Mouse (Mus musculus) limb, embryonic 14.5 days (tissue): ENCODE measurements around the gene Spast. TPM values are rescaled to one million over a fixed set of nuclear protein-coding genes. Genes with fewer than 3 reads are reported as not detected.

Source experiments
- ATAC-seq: fragments of 200-750 bp; cut with Nextera tagmentation; 2 replicates; pipeline ENCODE4 v1.8.0; 2017; ENCODE audit warnings: low read depth, moderate number of reproducible peaks, moderate TSS enrichment; ENCODE audit not compliant: low FRiP score
- DNase-seq: peaks from one replicate; pipeline ENCODE4 v3.0.0-alpha.2; 2015; ENCODE audit warnings: low spot score
- H3K27ac ChIP-seq: fragments of 300-500 bp; sonication (generic); replicated peaks from 2 replicates; pipeline ENCODE4 v1.5.1; 2014; ENCODE audit warnings: low read depth, mild to moderate bottlenecking, low read length, moderate library complexity, mixed read lengths
- H3K27me3 ChIP-seq: fragments of 300-500 bp; sonication (generic); 2 replicates; pipeline ENCODE4 v1.6.1; 2014; ENCODE audit warnings: low read length, mixed read lengths; ENCODE audit not compliant: control insufficient read depth, insufficient read depth
- H3K36me3 ChIP-seq: fragments of 300-500 bp; sonication (generic); 2 replicates; pipeline ENCODE4 v1.6.1; 2014; ENCODE audit warnings: mild to moderate bottlenecking, low read length, moderate library complexity, mixed read lengths; ENCODE audit not compliant: control insufficient read depth, insufficient read depth
- H3K4me1 ChIP-seq: fragments of 300-500 bp; sonication (generic); 2 replicates; pipeline ENCODE4 v1.6.1; 2014; ENCODE audit warnings: antibody characterized with exemption, low read length, mixed read lengths; ENCODE audit not compliant: control insufficient read depth, insufficient read depth
- H3K4me2 ChIP-seq: fragments of 300-500 bp; sonication (generic); replicated peaks from 2 replicates; pipeline ENCODE4 v1.6.1; 2014; ENCODE audit warnings: low read depth, mild to moderate bottlenecking, low read length, moderate library complexity; ENCODE audit not compliant: severe bottlenecking
- H3K4me3 ChIP-seq: fragments of 300-500 bp; sonication (generic); replicated peaks from 2 replicates; pipeline ENCODE4 v1.5.1; 2014; ENCODE audit warnings: low read length
- H3K9ac ChIP-seq: fragments of 300-500 bp; sonication (generic); 2 replicates; pipeline ENCODE4 v1.6.1; 2014; ENCODE audit warnings: mild to moderate bottlenecking, low read depth, low read length, moderate library complexity; ENCODE audit not compliant: severe bottlenecking
- H3K9me3 ChIP-seq: fragments of 300-500 bp; sonication (generic); 2 replicates; pipeline ENCODE4 v1.6.1; 2016; ENCODE audit warnings: low read length; ENCODE audit not compliant: control insufficient read depth
- POLR2A ChIP-seq: fragments of 200-500 bp; IDR thresholded peaks from 2 replicates; pipeline ENCODE4 v1.8.0; 2012; ENCODE audit warnings: inconsistent platforms, mild to moderate bottlenecking, moderate library complexity, borderline replicate concordance; ENCODE audit not compliant: insufficient read depth, insufficient read length; ENCODE audit errors: extremely low read depth
- WGBS: fragments of 180-500 bp; shearing (Covaris S2); extraction: QIAGEN DNeasy Blood & Tissue Kit; methylation state at CpG from one replicate; pipeline ENCODE4 v1.1.7; 2014; 5-methylcytosine and 5-hydroxymethylcytosine counted together
- polyA plus RNA-seq, 2 experiments: library from polyadenylated mRNA; depleted of rRNA in 1 of 2; stranded (reverse) in 1 of 2; unstranded in 1 of 2; fragments of >200 nt; fragmentation: Nextera tagmentation in 1 of 2; extraction: Ambion mirVana in 1 of 2; gene quantifications; 2 replicates each; pipeline versions ENCODE4 v1.2.1 to v1.2.3; 2012 to 2014

Spast gene
- polyA plus RNA-seq, 2 experiments, result 23.7 to 28.3 TPM

DNA sequence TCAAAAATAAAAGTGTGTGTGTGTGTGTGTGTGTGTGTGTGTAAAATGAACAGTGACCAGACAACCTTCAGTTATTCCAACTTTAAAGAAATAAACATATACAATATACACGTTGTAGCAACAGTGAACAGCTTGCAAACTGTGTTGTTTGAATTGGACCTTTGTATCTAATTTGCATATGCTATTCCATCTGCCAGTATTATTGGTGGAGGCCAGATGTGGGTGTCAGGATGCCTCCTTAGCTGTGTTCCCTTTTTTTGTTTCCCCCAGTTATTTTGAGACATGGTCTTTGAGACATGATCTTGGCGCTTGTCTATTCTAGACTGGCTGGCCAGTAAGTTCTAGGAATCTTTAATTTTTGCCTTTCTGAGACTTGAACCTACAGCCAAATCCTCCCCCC, 58.4 kb downstream of the Spast start:
- Histone ChIP-seq H3K36me3 (peaks cover 7% of the 10 kb centered on the region), H3K4me2 (no peak overlapping the region), H3K4me3 (no peak overlapping the region), H3K27me3 (no peaks in the 10 kb centered on the region), H3K4me1 (peaks cover 7% of the 10 kb centered on the region; the same call in 1 of the 2 replicates), H3K9me3 (no peaks in the 10 kb centered on the region), H3K27ac (no peak overlapping the region), H3K9ac (no peak overlapping the region)
- 89% methylated on average over 2 of the region's 2 CpGs for WGBS
- DNase-seq (no peak), ATAC-seq (no peak)
- no peak for TF ChIP-seq POLR2A

- Histone ChIP-seq H3K4me2 (no peak overlapping the region), H3K4me3 (no peak overlapping the region), H3K9ac (no peak overlapping the region)
These were observed 63.9 kb downstream of the Spast start for GRCm38 (mm10) chr17:74402486-74403222.

GRCm38 (mm10) chr17:74406487-74406886, 67.7 kb downstream of the Spast start:
- H3K4me3 ChIP-seq, result no peak overlapping the region
- WGBS, result 92% methylated on average over 8 of the region's 8 CpGs
- no peak for TF ChIP-seq POLR2A

More at GRCm38 (mm10) chr17:74402486-74403222, 63.9 kb downstream of the Spast start:
- no peak overlapping the region for H3K27ac ChIP-seq
- H3K36me3 ChIP-seq, result peaks cover 49% of the 10 kb centered on the region
- TF ChIP-seq POLR2A, result no peak
- no peak for DNase-seq
- WGBS, result 93% methylated on average over 12 of the region's 12 CpGs
- ATAC-seq, result no peak
- no peaks in the 10 kb centered on the region for H3K9me3 ChIP-seq
- no peaks in the 10 kb centered on the region for H3K27me3 ChIP-seq
- no peaks in the 10 kb centered on the region for H3K4me1 ChIP-seq

GRCm38 (mm10) chr17:74409722-74410121, 70.9 kb downstream of the Spast start:
- H3K4me1 ChIP-seq, result no peaks in the 10 kb centered on the region
- H3K4me3 ChIP-seq, result no peak overlapping the region
- DNase-seq (no peak), ATAC-seq (no peak)
- H3K27ac ChIP-seq, result no peak overlapping the region
- 68% methylated on average over 4 of the region's 4 CpGs for WGBS
- no peak for TF ChIP-seq POLR2A
- no peak overlapping the region for H3K4me2 ChIP-seq
- no peaks in the 10 kb centered on the region for H3K9me3 ChIP-seq
- no peak overlapping the region for H3K9ac ChIP-seq
- peaks cover 69% of the 10 kb centered on the region for H3K36me3 ChIP-seq
- H3K27me3 ChIP-seq, result no peaks in the 10 kb centered on the region

More at GRCm38 (mm10) chr17:74406487-74406886, 67.7 kb downstream of the Spast start:
- Histone ChIP-seq H3K4me2 (no peak overlapping the region), H3K9me3 (no peaks in the 10 kb centered on the region), H3K27me3 (no peaks in the 10 kb centered on the region), H3K4me1 (no peaks in the 10 kb centered on the region), H3K9ac (no peak overlapping the region), H3K27ac (no peak overlapping the region), H3K36me3 (peaks cover 70% of the 10 kb centered on the region)
- DNase-seq, result no peak
- ATAC-seq, result no peak

DNA sequence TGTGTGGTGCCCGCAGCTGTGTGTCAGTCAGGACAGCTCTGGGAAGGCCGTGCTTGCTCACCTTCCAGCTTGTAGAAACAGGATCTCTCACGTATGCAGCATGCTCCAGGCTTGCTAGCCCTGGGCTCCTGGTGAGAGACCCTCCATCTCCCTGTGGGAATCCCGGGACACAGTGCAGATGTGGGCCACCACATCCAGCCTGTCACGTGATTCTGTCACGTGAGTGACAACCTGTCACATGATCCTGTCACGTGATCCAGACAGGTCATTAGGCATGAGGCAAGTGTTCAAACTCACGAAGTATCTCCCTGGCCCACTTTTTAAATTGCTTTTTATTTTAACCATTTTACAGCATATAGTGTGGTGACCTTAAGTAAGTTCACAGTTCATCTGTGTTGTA, 74.5 kb downstream of the Spast start:
- 89% methylated on average over 8 of the region's 8 CpGs for WGBS
- no peaks in the 10 kb centered on the region for H3K4me1 ChIP-seq
- ATAC-seq (no peak), DNase-seq (no peak)
- peaks cover 73% of the 10 kb centered on the region for H3K36me3 ChIP-seq
- TF ChIP-seq POLR2A, result no peak
- no peaks in the 10 kb centered on the region for H3K27me3 ChIP-seq
- no peak overlapping the region for H3K4me2 ChIP-seq
- H3K9ac ChIP-seq, result no peak overlapping the region
- H3K9me3 ChIP-seq, result no peaks in the 10 kb centered on the region
- H3K4me3 ChIP-seq, result no peak overlapping the region
- no peak overlapping the region for H3K27ac ChIP-seq

DNA sequence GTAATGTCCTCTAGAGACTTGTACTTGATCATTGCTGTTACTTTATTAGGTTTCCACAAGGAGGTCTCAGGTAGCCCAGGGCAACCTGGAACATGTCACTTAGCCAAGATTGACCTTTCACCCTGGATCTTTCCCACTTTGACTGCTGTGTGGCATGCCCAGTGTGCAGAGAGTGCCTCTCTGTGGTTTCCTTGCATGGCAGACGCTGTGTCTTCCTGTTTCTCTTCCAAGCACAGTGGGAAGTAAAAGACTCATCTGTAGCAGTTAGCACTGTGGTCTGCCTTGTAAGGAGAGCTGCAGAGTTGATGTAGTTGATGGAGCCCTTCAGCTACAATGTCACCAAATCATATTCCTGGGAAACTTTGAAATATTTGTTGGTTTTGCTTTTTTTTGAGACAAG, 75.9 kb downstream of the Spast start:
- DNase-seq (no peak), ATAC-seq (no peak)
- Histone ChIP-seq H3K27ac (no peak overlapping the region), H3K4me2 (no peak overlapping the region), H3K9ac (no peak overlapping the region), H3K9me3 (no peaks in the 10 kb centered on the region), H3K4me1 (no peaks in the 10 kb centered on the region), H3K27me3 (no peaks in the 10 kb centered on the region), H3K36me3 (peaks cover 77% of the 10 kb centered on the region), H3K4me3 (no peak overlapping the region)
- no peak for TF ChIP-seq POLR2A
- WGBS, result 89% methylated on average over 1 of the region's 1 CpGs
